ENCODE assay signal across 34 mouse cellular contexts in genomic region chr3:129885577-129885976, GRCm38 (mm10). TPM values are rescaled to one million over a fixed set of nuclear protein-coding genes. Genes with fewer than 3 reads are reported as not detected.
A peak's percentile ranks its signal among the peaks of the same experiment; 100 is the strongest.
DNase-seq lines count a peak whose midpoint lies in the region; ATAC-seq lines count a peak whose summit lies in the region.
"Had no signal": no experiment of that assay in that cellular context is flagged by ENCODE, and none has a peak within 500 bp of the region (broad histone marks: within the 10 kb centered on the region; RNA-seq: fewer than 3 reads in every experiment).

No protein-coding gene starts in this region.

- peaks cover 37% of the 10 kb centered on the region for H3K36me3 ChIP-seq in erythroblast, embryonic 14.5 days (ENCODE audit: control insufficient read depth)
- H3K36me3 ChIP-seq in liver, embryonic 13.5 days = peaks cover 30% of the 10 kb centered on the region
- H3K36me3 ChIP-seq: intestine, embryonic 15.5 days; limb, embryonic 10.5 days had no signal

- peak; percentile 48 for DNase-seq in c-Kit-positive CD71-positive TER-119-negative erythroid progenitor cells, embryonic 14.5 days (ENCODE audit: low read depth)
- DNase-seq in liver, embryonic 13.5 days = no peak
- no peak for DNase-seq in cerebellum, adult 8-10 months
- DNase-seq in thymus, postnatal 10 days (ENCODE audit: low spot score in 2 of 2) = no peak
- no peak for DNase-seq in right cerebral cortex, adult 18-20 months
- DNase-seq: adrenal gland, postnatal 14 days; cerebellum, adult 11-12 months; cerebellum, postnatal 10 days; gastrocnemius, postnatal 14 days; heart, adult 2 months; heart, postnatal 14 days; kidney, adult 9 months; kidney, postnatal 10 days; right cerebral cortex, postnatal 14 days had no signal

- peak overlapping the region; percentile 42 for H3K4me3 ChIP-seq in erythroblast, embryonic 14.5 days (replicated peaks)
- H3K4me3 ChIP-seq in liver, embryonic 13.5 days (replicated peaks) = peak overlapping the region; percentile 25; the same call in 1 of the 2 replicates
- H3K4me3 ChIP-seq: embryonic facial prominence, embryonic 13.5 days; heart, adult 2 months; heart, embryonic 12.5 days; intestine, embryonic 15.5 days; limb, embryonic 10.5 days; limb, embryonic 15.5 days; lung, embryonic 15.5 days; megakaryocyte, embryonic 14.5 days; midbrain, embryonic 13.5 days; neural tube, embryonic 13.5 days had no signal

- H3K27me3 ChIP-seq in erythroblast, embryonic 14.5 days (ENCODE audit: control insufficient read depth) = no peaks in the 10 kb centered on the region
- H3K27me3 ChIP-seq in liver, embryonic 13.5 days = no peaks in the 10 kb centered on the region
- H3K27me3 ChIP-seq: CH12.LX; embryonic facial prominence, embryonic 13.5 days; heart, embryonic 12.5 days; intestine, embryonic 15.5 days; limb, embryonic 15.5 days; lung, embryonic 15.5 days; megakaryocyte, embryonic 14.5 days; midbrain, embryonic 13.5 days; neural tube, embryonic 13.5 days; Patski had no signal

- ATAC-seq in erythroblast, adult 5-6 weeks (replicated peaks; ENCODE audit: low FRiP score, poor library complexity, severe bottlenecking) = no peak
- peak; percentile 64 for ATAC-seq in liver, embryonic 13.5 days (ENCODE audit: low read depth)
- ATAC-seq in megakaryocyte progenitor cell, adult 5-6 weeks (replicated peaks; ENCODE audit: poor library complexity) = peak; percentile 36
- ATAC-seq: forebrain, embryonic 14.5 days; hindbrain, postnatal 0 days; midbrain, embryonic 13.5 days; Patski had no signal

- peak overlapping the region; percentile 86 for H3K27ac ChIP-seq in liver, embryonic 13.5 days
- H3K27ac ChIP-seq: embryonic facial prominence, embryonic 13.5 days; heart, adult 2 months; hindbrain, postnatal 0 days; intestine, embryonic 15.5 days; limb, embryonic 10.5 days; limb, embryonic 15.5 days; lung, embryonic 15.5 days; midbrain, embryonic 13.5 days; neural tube, embryonic 13.5 days had no signal

- peak overlapping the region; percentile 59 for H3K4me2 ChIP-seq in liver, embryonic 13.5 days
- H3K4me2 ChIP-seq: embryonic facial prominence, embryonic 13.5 days; heart, embryonic 12.5 days; intestine, embryonic 15.5 days; limb, embryonic 15.5 days; lung, embryonic 15.5 days; midbrain, embryonic 13.5 days; neural tube, embryonic 13.5 days had no signal

- peaks cover 69% of the 10 kb centered on the region for H3K4me1 ChIP-seq in erythroblast, embryonic 14.5 days (ENCODE audit: control insufficient read depth)
- H3K4me1 ChIP-seq in liver, embryonic 13.5 days (replicated peaks) = peaks cover 78% of the 10 kb centered on the region
- H3K4me1 ChIP-seq: embryonic facial prominence, embryonic 13.5 days; limb, embryonic 10.5 days; limb, embryonic 15.5 days; lung, embryonic 15.5 days; midbrain, embryonic 13.5 days; neural tube, embryonic 13.5 days had no signal

- 30% methylated on average over 9 of the region's 9 CpGs for WGBS in liver, embryonic 13.5 days (ENCODE audit: insufficient replicate concordance)

- H3K9me3 ChIP-seq in erythroblast, embryonic 14.5 days (ENCODE audit: control insufficient read depth, low read length) = no peaks in the 10 kb centered on the region
- no peaks in the 10 kb centered on the region for H3K9me3 ChIP-seq in liver, embryonic 13.5 days (replicated peaks)
- H3K9me3 ChIP-seq: embryonic facial prominence, embryonic 13.5 days; heart, embryonic 12.5 days; intestine, embryonic 15.5 days; limb, embryonic 10.5 days; limb, embryonic 15.5 days; lung, embryonic 15.5 days; megakaryocyte, embryonic 14.5 days; midbrain, embryonic 13.5 days; neural tube, embryonic 13.5 days had no signal

- peak overlapping the region; percentile 39 for H3K9ac ChIP-seq in liver, embryonic 13.5 days
- H3K9ac ChIP-seq: embryonic facial prominence, embryonic 13.5 days; heart, embryonic 12.5 days; intestine, embryonic 15.5 days; limb, embryonic 15.5 days; lung, embryonic 15.5 days; midbrain, embryonic 13.5 days; neural tube, embryonic 13.5 days had no signal

RNA-seq across cellular contexts. Expression of gene Pla2g12a, which starts 7.2 kb away (rescaled TPM):
- polyA plus RNA-seq in erythroblast, embryonic 14.5 days (2012) = 4.0 and 4.1 TPM in 2 replicates
- total RNA-seq in erythroblast, adult 5-6 weeks (2015; ENCODE audit: low replicate concordance) = 16.1 and 29.0 TPM in 2 replicates
- total RNA-seq in erythroblast, adult 5-6 weeks (2017; ENCODE audit: low replicate concordance) = 25.8 and 27.9 TPM in 2 replicates
- 88.8 and 96.7 TPM in 2 replicates for polyA plus RNA-seq in liver, embryonic 13.5 days (2015; fragmentation: Nextera tagmentation; extraction: Ambion mirVana)
- total RNA-seq in megakaryocyte progenitor cell, adult 5-6 weeks (2015) = 32.2 and 40.1 TPM in 2 replicates
- 24.3 and 31.3 TPM in 2 replicates for total RNA-seq in megakaryocyte progenitor cell, adult 5-6 weeks (2017)

RNA-seq across cellular contexts. Expression of gene Casp6, which starts 15.6 kb away (rescaled TPM):
- 0.47 and 0.62 TPM in 2 replicates for polyA plus RNA-seq in erythroblast, embryonic 14.5 days (2012)
- total RNA-seq in erythroblast, adult 5-6 weeks (2015; ENCODE audit: low replicate concordance) = 4.6 and 20.6 TPM in 2 replicates
- total RNA-seq in erythroblast, adult 5-6 weeks (2017; ENCODE audit: low replicate concordance) = 3.6 and 6.9 TPM in 2 replicates
- 38.4 and 43.5 TPM in 2 replicates for polyA plus RNA-seq in liver, embryonic 13.5 days (2015; fragmentation: Nextera tagmentation; extraction: Ambion mirVana)
- 16.2 and 16.3 TPM in 2 replicates for total RNA-seq in megakaryocyte progenitor cell, adult 5-6 weeks (2015)
- 9.3 and 13.3 TPM in 2 replicates for total RNA-seq in megakaryocyte progenitor cell, adult 5-6 weeks (2017)

RNA-seq across cellular contexts. Expression of gene Cfi, which starts 49.9 kb away (rescaled TPM):
- polyA plus RNA-seq in erythroblast, embryonic 14.5 days (2012) = 0.02 TPM in 1 of 2 replicates, not detected in the other
- not detected in 2 replicates for total RNA-seq in erythroblast, adult 5-6 weeks (2015; ENCODE audit: low replicate concordance)
- total RNA-seq in erythroblast, adult 5-6 weeks (2017; ENCODE audit: low replicate concordance) = not detected in 2 replicates
- 112 and 141 TPM in 2 replicates for polyA plus RNA-seq in liver, embryonic 13.5 days (2015; fragmentation: Nextera tagmentation; extraction: Ambion mirVana)
- not detected in 2 replicates for total RNA-seq in megakaryocyte progenitor cell, adult 5-6 weeks (2015)
- total RNA-seq in megakaryocyte progenitor cell, adult 5-6 weeks (2017) = not detected in 2 replicates
- total RNA-seq: common myeloid progenitor, adult 5-6 weeks; ES-E14; gastrocnemius, postnatal 14 days; hindbrain, postnatal 0 days; left cerebral cortex, postnatal 10 days had no signal
- polyA plus RNA-seq: C2C12 had no signal

RNA-seq across cellular contexts. Expression of gene Gar1, which starts 54.4 kb away (rescaled TPM):
- polyA plus RNA-seq in erythroblast, embryonic 14.5 days (2012) = 2.4 and 3.4 TPM in 2 replicates
- 14.4 and 15.3 TPM in 2 replicates for total RNA-seq in erythroblast, adult 5-6 weeks (2015; ENCODE audit: low replicate concordance)
- total RNA-seq in erythroblast, adult 5-6 weeks (2017; ENCODE audit: low replicate concordance) = 12.7 and 14.8 TPM in 2 replicates
- polyA plus RNA-seq in liver, embryonic 13.5 days (2015; fragmentation: Nextera tagmentation; extraction: Ambion mirVana) = 64.9 and 69.0 TPM in 2 replicates
- 49.3 and 64.6 TPM in 2 replicates for total RNA-seq in megakaryocyte progenitor cell, adult 5-6 weeks (2015)
- total RNA-seq in megakaryocyte progenitor cell, adult 5-6 weeks (2017) = 23.6 and 26.9 TPM in 2 replicates
